Mouse (Mus musculus) hindbrain, embryonic 11.5 days (tissue): ENCODE results near the gene Cfap69. TPM values are rescaled to one million over a fixed set of nuclear protein-coding genes. Genes with fewer than 3 reads are reported as not detected.
"Not testable (repeated sequence)": the region's sequence is repeated elsewhere in the genome, so short reads cannot be mapped to it uniquely, and the experiment has no call there.

Source experiments
- ATAC-seq: fragments of 200-750 bp; cut with Nextera tagmentation; 2 replicates; pipeline ENCODE4 v1.8.0; 2017; ENCODE audit warnings: mild to moderate bottlenecking, moderate TSS enrichment, moderate library complexity; ENCODE audit not compliant: low FRiP score
- DNase-seq: peaks from one replicate; pipeline ENCODE4 v3.0.0-alpha.2; 2015; ENCODE audit warnings: low spot score
- H3K27ac ChIP-seq: fragments of 300-500 bp; sonication (generic); 2 replicates; pipeline ENCODE4 v1.5.1; 2014; ENCODE audit warnings: mild to moderate bottlenecking, low read depth, low read length
- H3K27me3 ChIP-seq: fragments of 300-500 bp; sonication (generic); 2 replicates; pipeline ENCODE4 v1.6.1; 2014; ENCODE audit warnings: mild to moderate bottlenecking, low read length, moderate library complexity, mixed read lengths; ENCODE audit not compliant: control insufficient read depth, insufficient read depth
- H3K36me3 ChIP-seq: fragments of 300-500 bp; sonication (generic); 2 replicates; pipeline ENCODE4 v1.6.1; 2014; ENCODE audit warnings: mild to moderate bottlenecking, low read length, moderate library complexity, mixed read lengths; ENCODE audit not compliant: control insufficient read depth, insufficient read depth
- H3K4me1 ChIP-seq: fragments of 300-500 bp; sonication (generic); replicated peaks from 2 replicates; pipeline ENCODE4 v1.6.1; 2014; ENCODE audit warnings: low read length, mixed read lengths; ENCODE audit not compliant: control insufficient read depth, insufficient read depth
- H3K4me2 ChIP-seq: fragments of 300-500 bp; sonication (generic); replicated peaks from 2 replicates; pipeline ENCODE4 v1.6.1; 2014; ENCODE audit warnings: mild to moderate bottlenecking, low read depth, low read length
- H3K4me3 ChIP-seq: fragments of 300-500 bp; sonication (generic); 2 replicates; pipeline ENCODE4 v1.5.1; 2014; ENCODE audit warnings: low read depth, low read length
- H3K9ac ChIP-seq: fragments of 300-500 bp; sonication (generic); 2 replicates; pipeline ENCODE4 v1.6.1; 2014; ENCODE audit warnings: low read depth, low read length
- H3K9me3 ChIP-seq: fragments of 300-500 bp; sonication (generic); 2 replicates; pipeline ENCODE4 v1.6.1; 2016; ENCODE audit warnings: low read length; ENCODE audit not compliant: control insufficient read depth
- WGBS: fragments of 180-500 bp; shearing (Covaris S2); extraction: QIAGEN DNeasy Blood & Tissue Kit; methylation state at CpG from one replicate; pipeline ENCODE4 v1.1.7; 2014; 5-methylcytosine and 5-hydroxymethylcytosine counted together
- polyA plus RNA-seq: library from polyadenylated mRNA; unstranded; fragments of >200 nt; fragmentation: Nextera tagmentation; extraction: Ambion mirVana; gene quantifications from 2 replicates; pipeline ENCODE4 v1.2.1, GENCODE M21; 2014

The Cfap69 gene
- polyA plus RNA-seq, 1 experiment from 2014 or later: 8.0 TPM

GRCm38 (mm10) chr5:5693541-5693955 lies 29.5 kb upstream of the Cfap69 start:
- ATAC-seq: peak; percentile 69
- Histone ChIP-seq H3K27ac (0 out of 2 replicates have a peak overlapping the region, but pooled peaks have one; percentile 33), H3K9me3 (no peaks in the 10 kb centered on the region), H3K4me3 (peak overlapping the region; percentile 66), H3K9ac (peak overlapping the region; percentile 88), H3K36me3 (no peaks in the 10 kb centered on the region), H3K4me1 (no peaks in the 10 kb centered on the region), H3K4me2 (peak overlapping the region; percentile 89), H3K27me3 (no peaks in the 10 kb centered on the region)
- under 1% methylated on average over 20 of the region's 29 CpGs for WGBS
- peak; percentile 56 for DNase-seq

GRCm38 (mm10) chr5:5692167-5692738 lies 28.2 kb upstream of the Cfap69 start:
- WGBS: 72% methylated on average over 4 of the region's 4 CpGs
- DNase-seq (no peak), ATAC-seq (no peak)
- H3K4me3 ChIP-seq: no peak overlapping the region
- no peak overlapping the region for H3K4me2 ChIP-seq
- H3K36me3 ChIP-seq: no peaks in the 10 kb centered on the region
- no peak overlapping the region for H3K9ac ChIP-seq
- H3K27ac ChIP-seq: no peak overlapping the region
- H3K27me3 ChIP-seq: no peaks in the 10 kb centered on the region
- H3K9me3 ChIP-seq: no peaks in the 10 kb centered on the region
- H3K4me1 ChIP-seq: no peaks in the 10 kb centered on the region

- H3K4me1 ChIP-seq: no peaks in the 10 kb centered on the region
- no peaks in the 10 kb centered on the region for H3K27me3 ChIP-seq
- H3K4me2 ChIP-seq: no peak overlapping the region
- H3K27ac ChIP-seq: no peak overlapping the region
- H3K9ac ChIP-seq: no peak overlapping the region
- no peaks in the 10 kb centered on the region for H3K9me3 ChIP-seq
- no peaks in the 10 kb centered on the region for H3K36me3 ChIP-seq
- DNase-seq: no peak
- 77% methylated on average over 8 of the region's 8 CpGs for WGBS
- ATAC-seq: no peak
- no peak overlapping the region for H3K4me3 ChIP-seq
Measured at GRCm38 (mm10) chr5:5688945-5689540, 25.0 kb upstream of the Cfap69 start.

DNA sequence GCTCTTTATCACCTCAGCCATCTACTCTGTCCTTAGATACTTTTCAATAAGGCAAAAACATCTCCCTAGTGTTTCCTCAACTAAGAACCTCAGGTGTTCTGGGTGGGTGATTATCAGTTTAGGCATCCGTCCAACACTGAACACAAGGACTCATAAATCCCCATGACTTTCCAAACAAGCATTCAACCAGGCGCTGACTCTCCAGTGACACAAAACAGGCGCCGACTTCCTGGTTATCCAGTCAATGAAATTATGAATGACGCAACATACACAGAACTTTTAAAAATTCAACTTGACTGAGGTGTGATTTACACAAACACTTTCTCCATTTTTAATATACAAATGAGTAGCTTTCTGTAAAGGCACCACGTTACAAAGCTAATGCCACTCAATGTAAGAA lies 24.2 kb upstream of the Cfap69 start:
- H3K9ac ChIP-seq: no peak overlapping the region
- no peak overlapping the region for H3K27ac ChIP-seq
- H3K4me2 ChIP-seq: no peak overlapping the region
- H3K27me3 ChIP-seq: no peaks in the 10 kb centered on the region
- DNase-seq: no peak
- no peak overlapping the region for H3K4me3 ChIP-seq
- no peaks in the 10 kb centered on the region for H3K9me3 ChIP-seq
- 91% methylated on average over 6 of the region's 6 CpGs for WGBS
- ATAC-seq: no peak
- H3K4me1 ChIP-seq: no peaks in the 10 kb centered on the region
- H3K36me3 ChIP-seq: no peaks in the 10 kb centered on the region

- Histone ChIP-seq H3K27me3 (no peaks in the 10 kb centered on the region), H3K27ac (no peak overlapping the region), H3K4me1 (no peaks in the 10 kb centered on the region), H3K4me2 (no peak overlapping the region), H3K9ac (no peak overlapping the region), H3K36me3 (no peaks in the 10 kb centered on the region), H3K4me3 (no peak overlapping the region), H3K9me3 (no peaks in the 10 kb centered on the region)
- ATAC-seq (no peak), DNase-seq (no peak)
- 12% methylated on average over 1 of the region's 1 CpGs for WGBS
Measured at GRCm38 (mm10) chr5:5686973-5687372, 22.9 kb upstream of the Cfap69 start.

DNA sequence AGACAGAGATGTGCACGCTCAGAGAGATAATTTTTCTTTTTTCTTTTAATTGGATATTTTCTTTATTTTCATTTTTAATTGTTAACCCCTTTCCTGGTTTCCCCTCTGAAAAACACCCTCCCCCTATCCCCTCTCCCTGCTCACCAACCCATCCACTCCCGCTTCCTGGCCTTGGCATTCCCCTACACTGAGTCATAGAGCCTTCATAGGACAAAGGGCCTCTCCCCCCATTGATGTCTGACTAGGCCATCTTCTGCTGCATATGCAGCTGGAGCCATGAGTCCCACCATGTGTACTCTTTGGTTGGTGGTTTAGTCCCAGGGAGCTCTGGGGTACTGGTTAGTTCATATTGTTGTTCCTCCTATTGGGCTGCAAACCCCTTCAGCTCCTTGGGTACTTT lies 20.9 kb upstream of the Cfap69 start:
- H3K4me3 ChIP-seq, DNase-seq, H3K9me3 ChIP-seq, H3K36me3 ChIP-seq, H3K9ac ChIP-seq, H3K27me3 ChIP-seq, H3K4me1 ChIP-seq, H3K27ac ChIP-seq, H3K4me2 ChIP-seq, ATAC-seq: not testable (repeated sequence)
- WGBS: 92% methylated on average over 2 of the region's 2 CpGs

- WGBS: 76% methylated on average over 4 of the region's 4 CpGs
- H3K27me3 ChIP-seq: no peaks in the 10 kb centered on the region
- no peaks in the 10 kb centered on the region for H3K36me3 ChIP-seq
- no peaks in the 10 kb centered on the region for H3K4me1 ChIP-seq
- H3K9ac ChIP-seq: no peak overlapping the region
- H3K27ac ChIP-seq: no peak overlapping the region
- no peaks in the 10 kb centered on the region for H3K9me3 ChIP-seq
- no peak overlapping the region for H3K4me3 ChIP-seq
- ATAC-seq (no peak), DNase-seq (no peak)
- no peak overlapping the region for H3K4me2 ChIP-seq
Measured at GRCm38 (mm10) chr5:5683292-5683691, 19.3 kb upstream of the Cfap69 start.

DNA sequence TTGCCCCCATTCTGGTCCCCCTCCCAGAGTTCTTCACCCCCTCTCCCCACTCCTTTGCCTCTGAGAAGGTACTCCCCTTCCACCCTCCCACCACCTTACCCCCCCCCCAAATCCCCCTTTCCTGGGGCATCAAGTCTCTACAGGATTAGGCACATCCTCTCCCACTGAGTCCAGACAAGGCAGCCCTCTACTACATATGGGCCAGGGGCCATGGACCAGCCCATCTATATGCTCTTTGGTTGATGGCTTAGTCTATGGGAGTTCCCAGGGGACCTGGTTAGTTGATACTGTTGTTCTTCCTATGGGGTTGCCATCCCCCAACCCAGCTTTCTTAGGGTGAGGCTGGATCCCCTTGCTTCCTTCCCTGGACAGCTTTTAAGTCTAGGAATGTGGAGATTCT lies 15.4 kb upstream of the Cfap69 start:
- Histone ChIP-seq H3K9ac (no peak overlapping the region), H3K4me1 (no peaks in the 10 kb centered on the region), H3K4me3 (no peak overlapping the region), H3K9me3 (no peaks in the 10 kb centered on the region), H3K36me3 (0 out of 2 replicates have a peak, but pooled peaks cover 2% of the 10 kb centered on the region), H3K27ac (no peak overlapping the region), H3K27me3 (no peaks in the 10 kb centered on the region), H3K4me2 (no peak overlapping the region)
- no peak for DNase-seq
- ATAC-seq: peak; percentile 25; the same call in 1 of the 2 replicates

GRCm38 (mm10) chr5:5676082-5676481 lies 12.0 kb upstream of the Cfap69 start:
- 93% methylated on average over 3 of the region's 3 CpGs for WGBS
- no peak for ATAC-seq

More at GRCm38 (mm10) chr5:5676082-5676481, 12.0 kb upstream of the Cfap69 start:
- no peaks in the 10 kb centered on the region for H3K27me3 ChIP-seq
- no peak overlapping the region for H3K27ac ChIP-seq
- no peak for DNase-seq
- H3K4me1 ChIP-seq: no peaks in the 10 kb centered on the region
- H3K4me2 ChIP-seq: no peak overlapping the region
- H3K9ac ChIP-seq: no peak overlapping the region
- H3K9me3 ChIP-seq: no peaks in the 10 kb centered on the region
- H3K4me3 ChIP-seq: no peak overlapping the region
- 0 out of 2 replicates have a peak, but pooled peaks cover 2% of the 10 kb centered on the region for H3K36me3 ChIP-seq
